Mouse (Mus musculus) embryonic facial prominence, embryonic 15.5 days (tissue): ENCODE measurements around the gene Ptgis. TPM values are rescaled to one million over a fixed set of nuclear protein-coding genes. Genes with fewer than 3 reads are reported as not detected.
A peak's percentile ranks its signal among the peaks of the same experiment; 100 is the strongest.

Experiments
- ATAC-seq: fragments of 200-750 bp; cut with Nextera tagmentation; 2 replicates; pipeline ENCODE4 v1.8.0; 2017; ENCODE audit warnings: low read depth, moderate TSS enrichment; ENCODE audit not compliant: insufficient number of reproducible peaks, low FRiP score, low TSS enrichment
- H3K27ac ChIP-seq: fragments of 300-500 bp; sonication (generic); replicated peaks from 2 replicates; pipeline ENCODE4 v1.5.1; 2015; ENCODE audit warnings: mild to moderate bottlenecking, inconsistent platforms
- H3K27me3 ChIP-seq: fragments of 300-500 bp; sonication (generic); 2 replicates; pipeline ENCODE4 v1.6.1; 2015; ENCODE audit warnings: inconsistent platforms
- H3K36me3 ChIP-seq: fragments of 300-500 bp; sonication (generic); 2 replicates; pipeline ENCODE4 v1.6.1; 2015; ENCODE audit warnings: mild to moderate bottlenecking, inconsistent platforms
- H3K4me1 ChIP-seq: fragments of 300-500 bp; sonication (generic); 2 replicates; pipeline ENCODE4 v1.6.1; 2015; ENCODE audit warnings: inconsistent platforms
- H3K4me2 ChIP-seq: fragments of 300-500 bp; sonication (generic); replicated peaks from 2 replicates; pipeline ENCODE4 v1.6.1; 2015; ENCODE audit warnings: mild to moderate bottlenecking, inconsistent platforms
- H3K4me3 ChIP-seq: fragments of 300-500 bp; sonication (generic); replicated peaks from 2 replicates; pipeline ENCODE4 v1.5.1; 2015; ENCODE audit warnings: mild to moderate bottlenecking, inconsistent platforms
- H3K9ac ChIP-seq: fragments of 300-500 bp; sonication (generic); 2 replicates; pipeline ENCODE4 v1.6.1; 2015; ENCODE audit warnings: inconsistent platforms
- H3K9me3 ChIP-seq: fragments of 300-500 bp; sonication (generic); replicated peaks from 2 replicates; pipeline ENCODE4 v1.6.1; 2016; ENCODE audit warnings: inconsistent platforms
- WGBS: fragments of 180-500 bp; shearing (Covaris S2); methylation state at CpG from one replicate; pipeline ENCODE4 v1.1.7; 2015; 5-methylcytosine and 5-hydroxymethylcytosine counted together
- polyA plus RNA-seq: library from polyadenylated mRNA; unstranded; fragments of >200 nt; fragmentation: Nextera tagmentation; extraction: Ambion mirVana; gene quantifications from 2 replicates; pipeline ENCODE4 v1.2.1, GENCODE M21; 2015

Ptgis gene
- polyA plus RNA-seq, 1 experiment from 2014 or later: 33.1 TPM

DNA sequence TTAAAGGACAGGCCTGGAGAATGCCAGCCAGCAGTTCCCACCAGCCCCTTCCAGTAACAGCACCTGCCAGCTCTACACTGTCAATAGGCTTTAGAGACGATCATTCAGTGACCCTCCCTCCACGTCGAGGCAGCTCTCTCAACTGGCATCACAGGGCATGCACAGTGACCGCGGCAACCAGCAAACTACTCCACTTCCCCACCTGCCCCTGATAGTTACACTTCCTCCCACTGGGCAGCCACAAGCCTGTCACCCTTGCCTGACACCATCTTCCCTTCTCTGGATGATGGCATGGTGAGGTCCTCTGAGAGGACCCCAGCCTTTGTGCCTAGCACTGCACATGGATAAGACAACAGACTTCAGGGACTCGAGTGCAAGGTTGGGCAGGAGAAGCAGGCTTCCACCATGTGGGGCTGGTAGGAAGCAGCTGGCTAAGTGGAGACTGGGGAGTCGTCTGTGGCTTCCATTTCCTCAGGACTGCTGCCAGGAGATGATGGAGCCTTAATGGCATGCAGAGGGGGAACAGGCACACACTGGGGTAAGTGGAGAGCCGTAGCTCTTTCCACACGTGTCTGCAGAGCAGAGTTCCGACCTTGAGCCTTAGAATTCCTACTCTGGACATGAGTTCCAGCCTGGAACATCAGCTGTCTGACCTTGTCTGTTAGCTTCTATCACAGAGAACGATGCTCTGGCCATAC, 72.7 kb downstream of the Ptgis start:
- no peak overlapping the region for H3K9ac ChIP-seq
- no peak overlapping the region for H3K27ac ChIP-seq
- WGBS: 50% methylated on average over 11 of the region's 11 CpGs

DNA sequence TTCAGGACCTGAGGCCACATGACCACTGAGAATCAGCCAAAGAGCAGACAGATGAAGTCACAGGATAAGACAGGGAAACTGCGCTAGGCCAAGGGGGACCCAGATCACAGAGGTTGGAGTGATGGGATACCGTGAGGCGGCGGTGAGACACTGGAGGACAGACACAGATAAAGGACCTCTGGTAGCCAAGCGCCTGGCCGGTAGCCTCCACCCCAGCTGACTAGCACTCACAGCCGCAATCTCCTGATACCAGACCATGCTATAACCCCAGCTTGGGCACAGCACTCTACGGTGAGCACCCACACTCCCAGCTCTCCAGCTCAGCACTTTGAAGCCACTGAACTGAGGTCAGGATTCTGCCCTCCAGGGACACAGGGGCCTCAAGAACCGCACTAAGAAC, 76.8 kb downstream of the Ptgis start:
- Histone ChIP-seq H3K36me3 (no peaks in the 10 kb centered on the region), H3K27ac (no peak overlapping the region), H3K4me1 (peaks cover 20% of the 10 kb centered on the region), H3K9me3 (no peaks in the 10 kb centered on the region), H3K27me3 (no peaks in the 10 kb centered on the region), H3K4me2 (no peak overlapping the region), H3K9ac (no peak overlapping the region), H3K4me3 (no peak overlapping the region)
- ATAC-seq: no peak
- WGBS: 87% methylated on average over 9 of the region's 9 CpGs

More for the DNA sequence above, 72.7 kb downstream of the Ptgis start:
- H3K4me3 ChIP-seq: no peak overlapping the region
- no peaks in the 10 kb centered on the region for H3K36me3 ChIP-seq
- peak; percentile 41; the same call in 1 of the 2 replicates for ATAC-seq
- H3K9me3 ChIP-seq: no peaks in the 10 kb centered on the region
- no peaks in the 10 kb centered on the region for H3K27me3 ChIP-seq
- peaks cover 15% of the 10 kb centered on the region for H3K4me1 ChIP-seq
- no peak overlapping the region for H3K4me2 ChIP-seq

DNA sequence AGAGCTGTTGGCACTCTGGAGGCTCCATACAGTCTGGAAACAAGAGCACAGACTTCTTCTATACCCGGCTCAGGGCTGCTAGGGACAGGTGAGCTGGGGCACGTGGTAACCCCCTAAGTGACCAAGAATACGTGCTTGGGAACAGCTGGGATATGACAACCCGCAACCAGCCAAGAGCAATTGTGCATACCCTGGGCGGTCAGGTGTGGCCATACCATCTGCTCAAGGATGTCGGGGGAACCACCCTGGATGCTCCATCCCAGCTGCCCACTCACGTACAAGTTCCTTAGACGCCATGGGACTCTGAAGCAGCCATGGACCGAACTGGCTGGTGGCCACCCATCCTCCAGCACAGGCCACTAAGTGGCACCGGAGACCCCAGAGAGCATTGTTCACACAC, 77.3 kb downstream of the Ptgis start:
- no peaks in the 10 kb centered on the region for H3K9me3 ChIP-seq
- no peak for ATAC-seq
- no peaks in the 10 kb centered on the region for H3K36me3 ChIP-seq
- no peaks in the 10 kb centered on the region for H3K27me3 ChIP-seq
- 92% methylated on average over 10 of the region's 10 CpGs for WGBS
- no peak overlapping the region for H3K4me2 ChIP-seq
- peaks cover 20% of the 10 kb centered on the region for H3K4me1 ChIP-seq
- H3K9ac ChIP-seq: no peak overlapping the region
- H3K27ac ChIP-seq: no peak overlapping the region; the same call in 1 of the 2 replicates
- H3K4me3 ChIP-seq: no peak overlapping the region

DNA sequence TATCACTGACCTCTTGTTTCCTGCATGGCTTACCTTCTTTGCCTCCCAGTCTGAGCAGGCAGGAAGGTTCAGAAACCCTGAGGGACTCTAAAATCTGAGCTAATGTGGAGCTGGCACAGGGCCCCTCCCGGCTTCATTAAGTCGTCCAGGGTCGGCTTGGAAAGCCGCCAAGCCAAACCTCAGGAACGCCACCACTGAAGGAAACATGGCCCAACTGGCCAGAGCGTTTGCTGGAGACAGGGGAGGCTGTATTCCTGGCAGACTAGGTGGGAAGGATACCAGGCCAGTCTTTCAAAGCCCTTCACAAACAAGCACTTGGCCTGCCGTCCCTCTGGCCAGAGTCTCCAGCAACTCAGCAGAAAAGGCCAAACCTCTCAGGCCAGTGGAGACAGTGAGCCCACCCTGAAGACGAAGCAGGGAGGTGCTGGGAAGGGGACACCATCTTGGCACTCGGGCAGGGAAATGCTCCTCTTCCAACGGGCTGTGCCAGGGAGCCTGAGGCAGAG, 77.8 kb downstream of the Ptgis start:
- H3K27ac ChIP-seq: no peak overlapping the region; the same call in 1 of the 2 replicates
- no peaks in the 10 kb centered on the region for H3K36me3 ChIP-seq
- no peaks in the 10 kb centered on the region for H3K27me3 ChIP-seq
- ATAC-seq: peak; percentile 45; the same call in 1 of the 2 replicates
- 52% methylated on average over 10 of the region's 10 CpGs for WGBS
- peaks cover 15% of the 10 kb centered on the region for H3K4me1 ChIP-seq
- no peaks in the 10 kb centered on the region for H3K9me3 ChIP-seq
- H3K4me3 ChIP-seq: no peak overlapping the region
- no peak overlapping the region for H3K9ac ChIP-seq
- H3K4me2 ChIP-seq: no peak overlapping the region

DNA sequence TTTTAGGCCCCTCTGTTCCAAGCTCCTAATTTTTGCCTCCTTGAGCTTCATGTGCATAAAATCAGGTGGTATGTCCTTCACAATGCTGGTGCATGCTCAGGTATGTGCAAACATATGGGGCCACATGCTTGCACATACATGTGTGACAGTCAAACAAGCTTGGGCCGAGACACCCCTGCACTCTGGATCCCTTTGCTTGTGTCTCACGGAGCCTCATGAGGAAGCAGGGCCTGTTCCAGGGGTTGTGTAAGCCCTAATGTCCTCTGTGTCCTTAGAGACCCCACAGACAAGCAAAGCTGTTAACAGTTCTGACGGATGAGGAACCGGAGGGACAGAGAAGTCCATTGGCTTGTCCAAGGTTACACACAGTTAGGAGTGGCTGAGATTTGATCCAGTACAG, 80.7 kb downstream of the Ptgis start:
- no peaks in the 10 kb centered on the region for H3K27me3 ChIP-seq
- no peak overlapping the region for H3K4me2 ChIP-seq
- H3K36me3 ChIP-seq: no peaks in the 10 kb centered on the region
- no peak overlapping the region for H3K4me3 ChIP-seq
- 87% methylated on average over 4 of the region's 4 CpGs for WGBS
- H3K27ac ChIP-seq: no peak overlapping the region
- H3K9ac ChIP-seq: no peak overlapping the region
- peaks cover 26% of the 10 kb centered on the region for H3K4me1 ChIP-seq
- ATAC-seq: no peak
- H3K9me3 ChIP-seq: no peaks in the 10 kb centered on the region

DNA sequence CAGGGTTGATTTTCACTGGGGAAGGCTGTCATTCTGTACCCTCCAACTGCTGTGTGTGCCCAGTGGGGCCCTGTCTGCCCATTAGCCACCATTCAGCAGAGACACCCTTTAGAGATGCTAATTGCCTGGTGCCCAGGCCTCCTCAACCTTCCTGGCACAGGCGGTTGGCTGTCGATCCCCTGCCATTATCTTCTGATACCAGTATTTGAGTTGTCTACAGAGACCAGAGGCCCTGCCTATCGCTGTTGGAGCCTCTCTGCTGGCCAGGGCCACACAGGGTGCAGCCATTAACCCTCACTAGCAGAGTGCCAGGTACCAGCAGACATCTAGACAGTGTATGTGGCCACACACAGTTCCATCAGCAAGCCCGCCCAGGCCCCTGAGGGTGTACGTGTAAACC, 81.6 kb downstream of the Ptgis start:
- no peak overlapping the region for H3K27ac ChIP-seq
- no peak overlapping the region for H3K4me2 ChIP-seq
- WGBS: 84% methylated on average over 5 of the region's 5 CpGs
- no peak for ATAC-seq
- H3K36me3 ChIP-seq: no peaks in the 10 kb centered on the region
- H3K9ac ChIP-seq: no peak overlapping the region
- H3K4me3 ChIP-seq: no peak overlapping the region
- H3K4me1 ChIP-seq: peaks cover 26% of the 10 kb centered on the region
- no peaks in the 10 kb centered on the region for H3K27me3 ChIP-seq
- H3K9me3 ChIP-seq: no peaks in the 10 kb centered on the region

DNA sequence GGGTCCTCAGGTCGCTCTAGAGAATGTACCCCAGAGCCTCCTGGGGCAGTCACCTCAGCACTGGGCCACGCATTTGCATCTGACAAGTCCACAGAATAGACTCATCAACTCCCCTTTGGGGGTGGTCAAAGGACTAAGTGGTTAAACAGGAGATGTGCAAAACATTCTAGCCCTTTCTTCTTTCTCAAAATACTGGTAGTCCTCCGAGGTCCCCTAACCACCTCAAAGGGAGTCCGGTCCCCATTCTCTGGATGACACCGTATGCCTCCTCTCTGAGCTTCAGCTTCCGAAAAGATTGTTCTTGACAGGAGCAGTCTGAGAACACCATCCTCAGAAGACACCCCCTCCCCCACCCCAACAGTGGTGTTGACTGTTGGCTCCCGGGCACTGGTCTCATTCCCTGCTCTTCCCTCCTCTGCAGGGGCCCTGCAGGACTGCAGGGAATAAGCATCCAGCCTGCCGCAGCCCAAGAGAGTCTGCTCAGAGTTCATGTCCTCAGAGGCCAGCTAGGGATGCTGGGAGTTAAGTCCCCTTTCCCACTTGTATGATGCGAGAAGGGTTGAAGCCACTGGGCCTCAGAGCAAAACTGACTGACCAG, 84.2 kb downstream of the Ptgis start:
- no peaks in the 10 kb centered on the region for H3K36me3 ChIP-seq
- peaks cover 16% of the 10 kb centered on the region for H3K4me1 ChIP-seq
- H3K4me2 ChIP-seq: no peak overlapping the region
- 32% methylated on average over 9 of the region's 9 CpGs for WGBS
- H3K9me3 ChIP-seq: no peaks in the 10 kb centered on the region
- H3K27ac ChIP-seq: no peak overlapping the region
- H3K27me3 ChIP-seq: no peaks in the 10 kb centered on the region
- H3K9ac ChIP-seq: no peak overlapping the region
- ATAC-seq: no peak
- H3K4me3 ChIP-seq: no peak overlapping the region

DNA sequence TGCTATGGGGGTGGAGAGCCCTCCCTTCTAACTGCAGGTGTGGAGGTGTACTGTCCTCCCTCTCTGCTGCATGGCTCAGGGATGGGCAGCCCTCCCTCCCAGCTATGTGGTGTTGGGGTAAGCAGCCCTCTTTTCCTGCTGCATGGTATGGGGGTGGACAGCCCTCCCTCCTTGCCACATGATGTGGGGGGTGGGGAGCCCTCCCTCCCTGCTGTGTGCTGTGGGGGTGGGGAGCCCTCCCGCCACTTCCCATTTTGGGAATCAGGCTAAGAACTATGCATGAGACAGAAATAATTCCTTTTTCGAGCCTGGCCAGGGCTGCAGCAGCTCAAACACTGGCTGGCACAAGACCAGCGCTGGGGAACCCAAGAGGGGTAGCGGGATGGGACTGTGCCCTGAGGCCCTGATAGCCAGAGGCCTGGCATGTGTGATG, 84.8 kb downstream of the Ptgis start:
- peaks cover 16% of the 10 kb centered on the region for H3K4me1 ChIP-seq
- H3K27ac ChIP-seq: no peak overlapping the region
- no peaks in the 10 kb centered on the region for H3K9me3 ChIP-seq
- H3K4me2 ChIP-seq: no peak overlapping the region
- no peak overlapping the region for H3K4me3 ChIP-seq
- H3K9ac ChIP-seq: no peak overlapping the region
- 22% methylated on average over 4 of the region's 4 CpGs for WGBS
- H3K27me3 ChIP-seq: no peaks in the 10 kb centered on the region
- H3K36me3 ChIP-seq: no peaks in the 10 kb centered on the region
- ATAC-seq: 0 out of 2 replicates have a peak, but pooled peaks have one; percentile 25

DNA sequence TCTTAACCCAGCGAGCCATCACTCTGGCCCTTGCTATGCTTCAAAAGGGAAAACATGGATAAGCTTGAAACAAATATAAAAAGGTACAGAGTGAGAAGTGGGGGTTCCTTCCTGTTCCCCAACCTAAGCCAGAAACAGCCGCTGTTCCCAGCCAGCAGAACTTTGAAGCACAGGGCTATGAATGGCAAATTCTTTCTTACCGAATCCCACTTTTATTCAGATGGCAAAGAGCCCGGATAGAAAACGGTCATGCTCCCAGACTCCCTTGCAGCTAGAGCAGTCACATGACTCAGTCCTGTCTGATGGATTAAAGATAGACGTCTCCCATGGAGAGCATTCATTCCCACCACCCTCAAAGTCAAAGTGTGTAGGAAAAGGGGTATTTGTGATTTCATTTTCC, 89.5 kb downstream of the Ptgis start:
- Histone ChIP-seq H3K4me1 (peaks cover 9% of the 10 kb centered on the region), H3K4me3 (no peak overlapping the region), H3K36me3 (no peaks in the 10 kb centered on the region), H3K4me2 (no peak overlapping the region), H3K9me3 (no peaks in the 10 kb centered on the region), H3K9ac (no peak overlapping the region), H3K27ac (no peak overlapping the region), H3K27me3 (no peaks in the 10 kb centered on the region)
- 84% methylated on average over 6 of the region's 6 CpGs for WGBS
- ATAC-seq: no peak

DNA sequence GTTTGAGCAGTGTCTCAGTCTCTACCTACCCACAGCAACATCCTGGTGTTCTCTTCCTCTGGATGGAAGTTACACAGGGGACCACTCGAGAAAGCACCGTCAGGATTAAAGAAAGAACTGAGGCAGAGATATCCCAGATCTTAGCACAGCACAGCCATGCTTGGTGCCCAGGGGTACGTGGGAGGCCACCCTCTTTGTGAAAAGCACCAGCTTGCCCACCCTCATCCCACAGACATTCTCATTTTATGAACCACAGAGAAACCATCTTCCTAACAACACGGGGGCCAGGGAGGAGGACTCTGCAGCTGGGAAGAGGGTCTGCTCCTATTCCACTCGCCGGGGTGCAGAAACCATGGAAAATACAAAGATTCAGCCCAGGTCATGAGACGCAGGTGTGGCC, 90.3 kb downstream of the Ptgis start:
- Histone ChIP-seq H3K27me3 (no peaks in the 10 kb centered on the region), H3K4me2 (no peak overlapping the region), H3K9me3 (no peaks in the 10 kb centered on the region), H3K27ac (no peak overlapping the region), H3K4me3 (no peak overlapping the region), H3K36me3 (no peaks in the 10 kb centered on the region), H3K4me1 (peaks cover 1% of the 10 kb centered on the region; the same call in 1 of the 2 replicates), H3K9ac (no peak overlapping the region)
- 87% methylated on average over 7 of the region's 7 CpGs for WGBS
- ATAC-seq: no peak

DNA sequence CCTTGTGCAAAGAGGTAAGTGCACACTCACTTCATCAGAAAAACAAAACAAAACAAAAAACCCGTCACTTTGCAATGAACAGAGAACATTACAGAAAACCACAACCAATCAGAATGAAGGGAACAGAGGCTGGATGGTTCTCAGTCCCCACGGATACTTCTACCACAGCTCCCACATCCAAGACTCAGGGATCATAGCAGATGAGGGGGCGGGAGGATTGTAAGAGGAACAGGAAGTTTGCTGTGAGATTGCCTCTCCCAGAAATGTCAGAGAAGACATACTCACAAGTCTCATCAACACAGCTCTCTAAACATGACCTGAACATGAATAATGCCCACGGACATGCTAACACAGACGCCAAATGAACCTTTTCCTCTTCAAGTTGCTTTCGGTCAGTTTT, 91.4 kb downstream of the Ptgis start:
- no peak overlapping the region for H3K4me2 ChIP-seq
- H3K9me3 ChIP-seq: no peaks in the 10 kb centered on the region
- ATAC-seq: no peak
- H3K27ac ChIP-seq: no peak overlapping the region
- no peak overlapping the region for H3K4me3 ChIP-seq
- H3K36me3 ChIP-seq: no peaks in the 10 kb centered on the region
- H3K27me3 ChIP-seq: no peaks in the 10 kb centered on the region
- WGBS: 81% methylated on average over 6 of the region's 6 CpGs
- H3K9ac ChIP-seq: no peak overlapping the region
- H3K4me1 ChIP-seq: no peaks in the 10 kb centered on the region
